8 mouse cellular contexts compared by ENCODE assay signal in genomic region chr11:57467159-57468110, GRCm38 (mm10). TPM values are rescaled to one million over a fixed set of nuclear protein-coding genes. Genes with fewer than 3 reads are reported as not detected.
DNase-seq lines count a peak whose midpoint lies in the region; ATAC-seq and TF ChIP-seq lines count a peak whose summit lies in the region.

No protein-coding gene starts in this region.

- no peak overlapping the region for H3K4me3 ChIP-seq in kidney, embryonic 14.5 days (ENCODE audit: low read length)
- H3K4me3 ChIP-seq in limb, embryonic 14.5 days (replicated peaks; ENCODE audit: low read length): no peak overlapping the region
- no peak overlapping the region for H3K4me3 ChIP-seq in stomach, embryonic 14.5 days (ENCODE audit: low read depth, low read length)

- no peaks in the 10 kb centered on the region for H3K36me3 ChIP-seq in kidney, embryonic 14.5 days (ENCODE audit: control insufficient read depth, insufficient read depth, low read length)
- H3K36me3 ChIP-seq in limb, embryonic 14.5 days (ENCODE audit: control insufficient read depth, insufficient read depth, low read length): no peaks in the 10 kb centered on the region
- no peaks in the 10 kb centered on the region for H3K36me3 ChIP-seq in stomach, embryonic 14.5 days (ENCODE audit: control insufficient read depth, insufficient read depth, low read length)

- peak; percentile 64 for DNase-seq in A20 (ENCODE audit: low read depth, low spot score)
- DNase-seq in adrenal gland, adult 8-10 months: peak; percentile 23
- peak; percentile 65 for DNase-seq in embryo, embryonic 9.5 days (ENCODE audit: extremely low spot score)
- peak; percentile 32 to 37 for DNase-seq in heart, adult 9 months (ENCODE audit: low spot score in 2 of 2)
- peak; percentile 72 for DNase-seq in limb, embryonic 14.5 days (ENCODE audit: low spot score)
- peak; percentile 72 for DNase-seq in naive thymus-derived CD4-positive, alpha-beta T cell, adult 2 months (ENCODE audit: low read depth)

- H3K9ac ChIP-seq in kidney, embryonic 14.5 days (ENCODE audit: low read depth, low read length): no peak overlapping the region
- H3K9ac ChIP-seq in limb, embryonic 14.5 days (ENCODE audit: low read depth, low read length, severe bottlenecking): no peak overlapping the region
- no peak overlapping the region for H3K9ac ChIP-seq in stomach, embryonic 14.5 days (replicated peaks; ENCODE audit: low read depth, low read length)

- H3K27me3 ChIP-seq in kidney, embryonic 14.5 days (ENCODE audit: control insufficient read depth, insufficient read depth, low read length): no peaks in the 10 kb centered on the region
- H3K27me3 ChIP-seq in limb, embryonic 14.5 days (ENCODE audit: control insufficient read depth, insufficient read depth, low read length): no peaks in the 10 kb centered on the region
- H3K27me3 ChIP-seq in stomach, embryonic 14.5 days (ENCODE audit: control insufficient read depth, insufficient read depth, low read length): no peaks in the 10 kb centered on the region

- peak; percentile 79 for ATAC-seq in kidney, embryonic 14.5 days (ENCODE audit: low FRiP score, low TSS enrichment)
- ATAC-seq in limb, embryonic 14.5 days (ENCODE audit: low FRiP score, low read depth): peak; percentile 65; the same call in 1 of the 2 replicates
- peak; percentile 61; the same call in 1 of the 2 replicates for ATAC-seq in stomach, embryonic 14.5 days (ENCODE audit: insufficient number of reproducible peaks, insufficient read depth, low FRiP score, low read depth)

- no peak for TF ChIP-seq POLR2A in limb, embryonic 14.5 days (IDR thresholded peaks at IDR 0.05; ENCODE audit: borderline replicate concordance, extremely low read depth, insufficient read depth, insufficient read length)

- peaks cover 3% of the 10 kb centered on the region; the same call in 1 of the 2 replicates for H3K9me3 ChIP-seq in kidney, embryonic 14.5 days (ENCODE audit: control insufficient read depth, low read length)
- H3K9me3 ChIP-seq in limb, embryonic 14.5 days (ENCODE audit: control insufficient read depth, low read length): no peaks in the 10 kb centered on the region
- no peaks in the 10 kb centered on the region; the same call in 1 of the 2 replicates for H3K9me3 ChIP-seq in stomach, embryonic 14.5 days (ENCODE audit: control insufficient read depth, low read depth, low read length)

- H3K27ac ChIP-seq in kidney, embryonic 14.5 days (ENCODE audit: low read depth, low read length): no peak overlapping the region
- no peak overlapping the region for H3K27ac ChIP-seq in limb, embryonic 14.5 days (replicated peaks; ENCODE audit: low read depth, low read length)
- H3K27ac ChIP-seq in stomach, embryonic 14.5 days (ENCODE audit: low read length): no peak overlapping the region

- no peaks in the 10 kb centered on the region for H3K4me1 ChIP-seq in kidney, embryonic 14.5 days (ENCODE audit: control insufficient read depth, insufficient read depth, low read length)
- H3K4me1 ChIP-seq in limb, embryonic 14.5 days (ENCODE audit: control insufficient read depth, insufficient read depth, low read length): 0 out of 2 replicates have a peak, but pooled peaks cover 2% of the 10 kb centered on the region
- no peaks in the 10 kb centered on the region for H3K4me1 ChIP-seq in stomach, embryonic 14.5 days (ENCODE audit: control insufficient read depth, insufficient read depth, low read length)

- H3K4me2 ChIP-seq in kidney, embryonic 14.5 days (replicated peaks; ENCODE audit: low read depth, low read length): no peak overlapping the region
- H3K4me2 ChIP-seq in limb, embryonic 14.5 days (replicated peaks; ENCODE audit: low read depth, low read length, severe bottlenecking): no peak overlapping the region; the same call in 1 of the 2 replicates
- no peak overlapping the region for H3K4me2 ChIP-seq in stomach, embryonic 14.5 days (replicated peaks; ENCODE audit: low read depth, low read length)

- WGBS in kidney, embryonic 14.5 days: 60% methylated on average over 23 of the region's 23 CpGs
- WGBS in limb, embryonic 14.5 days: 60% methylated on average over 23 of the region's 23 CpGs
- WGBS in stomach, embryonic 14.5 days: 55% methylated on average over 23 of the region's 23 CpGs

RNA-seq across cellular contexts. Expression of gene Fam114a2, which starts 51.0 kb away (rescaled TPM):
- 10 to 100 TPM; 64.6 to 83.3 (median 76.3) TPM for total RNA-seq in adrenal gland, adult 8-10 months (2022)
- polyA plus RNA-seq in kidney, embryonic 14.5 days (2014; fragmentation: Nextera tagmentation; extraction: Ambion mirVana): 47.9 and 71.4 TPM in 2 replicates
- 57.3 and 61.8 TPM in 2 replicates for polyA plus RNA-seq in limb, embryonic 14.5 days (2012; rRNA removed)
- polyA plus RNA-seq in limb, embryonic 14.5 days (2014; fragmentation: Nextera tagmentation; extraction: Ambion mirVana): 50.7 and 53.2 TPM in 2 replicates
- 56.9 and 60.1 TPM in 2 replicates for polyA plus RNA-seq in stomach, embryonic 14.5 days (2014; fragmentation: Nextera tagmentation; extraction: Ambion mirVana)

RNA-seq across cellular contexts. Expression of gene Mfap3, which starts 51.0 kb away (rescaled TPM):
- total RNA-seq in adrenal gland, adult 8-10 months (2022): 10 to 100 TPM; 20.8 to 33.3 (median 29.6) TPM
- polyA plus RNA-seq in kidney, embryonic 14.5 days (2014; fragmentation: Nextera tagmentation; extraction: Ambion mirVana): 39.6 and 52.6 TPM in 2 replicates
- polyA plus RNA-seq in limb, embryonic 14.5 days (2012; rRNA removed): 26.0 and 30.2 TPM in 2 replicates
- polyA plus RNA-seq in limb, embryonic 14.5 days (2014; fragmentation: Nextera tagmentation; extraction: Ambion mirVana): 46.5 and 50.7 TPM in 2 replicates
- 51.2 and 55.9 TPM in 2 replicates for polyA plus RNA-seq in stomach, embryonic 14.5 days (2014; fragmentation: Nextera tagmentation; extraction: Ambion mirVana)
